Mouse (Mus musculus) kidney, postnatal 10 days (tissue): Measurements from ENCODE around the gene Rps2.

Experiments used
- DNase-seq: peaks from one replicate; pipeline ENCODE4 v3.0.0; 2021; ENCODE audit warnings: mixed read lengths

The Rps2 gene

DNA sequence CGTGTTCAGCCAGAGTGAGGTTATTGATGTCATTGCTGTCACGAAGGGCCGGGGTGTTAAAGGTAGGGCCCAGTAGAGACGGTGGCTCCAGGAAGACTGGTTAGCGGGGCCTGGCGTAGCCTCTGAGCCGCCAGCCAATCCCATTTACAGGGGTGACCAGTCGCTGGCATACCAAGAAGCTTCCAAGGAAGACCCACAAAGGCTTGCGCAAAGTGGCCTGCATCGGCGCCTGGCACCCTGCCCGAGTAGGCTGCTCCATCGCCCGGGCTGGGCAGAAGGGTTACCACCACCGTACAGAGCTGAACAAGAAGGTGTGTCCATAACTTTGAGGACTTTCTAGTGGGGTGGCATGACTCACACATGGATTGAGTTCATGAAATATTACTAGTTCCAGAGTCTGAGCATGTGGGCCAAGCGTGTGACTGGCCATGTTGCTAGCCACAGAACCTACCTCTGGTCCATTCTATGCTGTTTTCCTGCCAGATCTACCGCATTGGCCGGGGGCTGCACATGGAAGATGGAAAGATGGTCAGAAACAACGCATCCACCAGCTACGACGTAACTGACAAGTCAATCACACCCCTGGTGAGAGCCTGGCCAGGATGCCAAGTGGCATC is 15.6 kb downstream of the Rps2 start:
- peak; percentile 22 for DNase-seq

- DNase-seq = no peak
These were observed 16.6 kb downstream of the Rps2 start for GRCm38 (mm10) chr17:24734513-24734912.

GRCm38 (mm10) chr17:24735446-24735845 is 17.5 kb downstream of the Rps2 start:
- no peak for DNase-seq

DNA sequence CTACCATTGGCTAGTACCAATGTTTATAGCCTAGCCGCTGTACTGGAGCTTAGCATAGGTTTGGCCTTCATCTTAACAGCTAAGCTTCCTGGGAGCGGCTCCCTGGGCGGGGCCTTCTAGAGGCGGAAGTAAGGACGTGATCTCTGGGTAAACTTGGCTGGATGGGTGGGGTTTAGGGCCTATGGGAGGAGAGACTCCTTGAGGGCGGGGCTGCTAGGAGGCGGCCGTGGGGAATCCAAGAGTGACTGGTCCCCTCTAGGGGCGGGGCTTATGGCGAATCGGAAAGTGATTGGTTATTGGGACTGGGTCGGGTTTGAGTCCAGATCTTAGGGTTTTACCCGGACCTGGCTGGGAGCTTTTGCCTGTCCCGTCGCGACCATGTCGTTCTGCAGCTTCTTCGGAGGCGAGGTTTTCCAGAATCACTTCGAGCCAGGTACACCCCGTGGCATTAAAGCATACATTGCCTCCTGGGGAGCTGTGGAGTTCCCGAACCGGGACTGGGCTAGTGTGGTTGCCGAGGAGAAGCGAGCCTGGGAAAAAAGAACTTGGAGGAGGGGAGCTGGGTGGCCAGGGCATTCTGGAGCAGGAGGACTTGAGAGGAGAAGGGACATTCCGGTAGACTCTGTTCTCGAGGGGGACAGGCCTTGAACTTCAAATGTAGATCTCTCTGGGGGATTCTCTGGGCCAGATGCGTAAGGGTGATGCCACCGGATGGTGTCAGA is 18.6 kb downstream of the Rps2 start, which contains the start of gene Msrb1:
Gene Msrb1, plus strand, starts transcription at position 313 of the 722 bp plus-strand sequence.
- peak; percentile 97 for DNase-seq

DNA sequence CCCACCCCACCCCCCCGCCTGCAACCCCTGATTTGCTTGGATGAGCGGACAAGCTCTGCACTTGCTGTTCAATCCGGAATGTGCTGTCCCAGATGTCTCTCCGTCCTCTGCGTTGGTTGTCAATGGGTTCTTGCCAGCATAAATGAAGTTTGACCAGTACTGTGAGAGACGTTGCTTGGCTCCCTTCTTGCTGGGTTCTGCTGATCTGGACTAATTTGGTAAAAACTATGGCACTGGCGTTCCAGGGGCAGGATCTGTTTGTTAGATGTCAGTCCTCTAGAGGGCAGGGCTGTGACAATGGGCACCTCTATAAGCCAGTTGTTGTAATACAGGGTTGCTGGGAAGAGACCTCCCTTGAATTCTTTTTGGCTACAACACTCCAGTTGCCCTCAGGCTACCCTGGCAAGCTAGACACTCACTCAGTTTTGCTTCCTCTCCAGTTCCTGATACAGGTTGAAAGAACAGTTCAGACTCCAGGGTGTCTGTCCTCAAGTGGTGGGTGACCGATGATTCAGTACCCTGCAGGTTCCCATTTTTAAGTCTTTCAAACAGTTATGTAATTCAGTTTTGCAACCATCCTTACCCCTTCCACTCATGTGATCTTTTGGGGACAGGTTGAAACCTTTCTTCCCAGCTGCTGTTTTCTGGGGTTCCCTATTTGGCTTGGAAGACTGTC is 19.4 kb downstream of the Rps2 start:
- DNase-seq = no peak

DNA sequence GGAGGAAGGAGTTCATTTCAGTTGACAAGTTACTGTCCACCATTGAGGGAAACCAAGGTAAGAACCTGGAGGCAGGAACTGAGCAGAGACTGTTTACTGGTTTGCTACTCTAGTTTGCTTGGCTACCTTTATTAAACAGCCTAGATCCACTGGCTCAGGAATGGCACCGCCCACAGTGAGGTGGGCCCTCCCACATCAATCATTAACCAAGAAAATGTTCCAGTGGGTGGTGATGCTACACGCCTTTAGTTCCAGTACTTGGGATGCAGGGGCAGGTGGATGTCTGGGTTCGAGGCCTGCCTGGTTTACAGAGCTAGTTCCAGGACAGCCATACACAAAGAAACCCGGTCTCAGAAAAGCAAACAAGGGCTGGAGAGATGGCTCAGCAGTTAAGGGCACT is 20.3 kb downstream of the Rps2 start:
- peak; percentile 57 for DNase-seq

DNA sequence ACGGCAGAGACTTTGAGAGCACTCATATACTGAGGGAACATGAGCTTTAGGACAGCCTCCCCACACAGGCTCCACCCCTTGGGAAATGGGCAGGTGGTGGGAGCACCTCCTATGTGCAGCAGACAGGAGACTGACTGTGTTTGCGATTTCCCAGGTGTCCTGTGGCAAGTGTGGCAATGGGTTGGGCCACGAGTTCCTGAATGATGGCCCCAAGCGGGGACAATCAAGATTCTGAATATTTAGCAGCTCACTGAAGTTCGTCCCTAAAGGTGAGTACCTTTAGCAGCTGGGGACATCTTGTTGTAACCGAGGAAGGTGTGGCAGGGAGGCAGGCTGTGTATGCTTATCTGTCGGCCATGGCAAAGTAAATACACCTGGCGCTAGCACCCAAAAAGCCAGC is 22.0 kb downstream of the Rps2 start:
- DNase-seq = no peak

- DNase-seq = peak; percentile 7
These were observed 24.4 kb downstream of the Rps2 start for GRCm38 (mm10) chr17:24742307-24742706.

GRCm38 (mm10) chr17:24743896-24744295 is 26.0 kb downstream of the Rps2 start:
- DNase-seq = peak; percentile 5

GRCm38 (mm10) chr17:24744381-24744780 is 26.5 kb downstream of the Rps2 start:
- DNase-seq = no peak

- DNase-seq = peak; percentile 92
These were observed 27.9 kb downstream of the Rps2 start for GRCm38 (mm10) chr17:24745526-24746497.

DNA sequence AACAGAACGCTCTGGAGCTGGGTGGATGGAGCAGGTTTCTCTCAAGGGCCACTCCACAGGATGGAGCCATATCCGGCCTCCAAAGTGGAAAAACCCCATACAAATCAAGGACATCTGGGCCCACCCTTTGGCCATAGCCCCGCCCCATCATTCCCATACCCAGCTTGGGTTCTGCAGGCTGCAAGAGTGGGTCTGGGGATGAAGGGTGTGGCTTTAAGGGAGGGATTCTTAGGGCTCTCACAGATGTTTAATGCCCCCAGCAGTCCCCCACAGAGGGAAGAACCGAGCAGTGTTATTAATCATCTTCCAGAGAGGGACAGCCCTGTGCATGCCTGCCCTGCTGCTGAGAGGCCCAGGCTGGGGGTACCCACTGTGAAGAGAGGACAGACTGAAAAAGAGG is 29.1 kb downstream of the Rps2 start:
- DNase-seq = no peak

GRCm38 (mm10) chr17:24751528-24751927 is 33.6 kb downstream of the Rps2 start:
- no peak for DNase-seq

DNA sequence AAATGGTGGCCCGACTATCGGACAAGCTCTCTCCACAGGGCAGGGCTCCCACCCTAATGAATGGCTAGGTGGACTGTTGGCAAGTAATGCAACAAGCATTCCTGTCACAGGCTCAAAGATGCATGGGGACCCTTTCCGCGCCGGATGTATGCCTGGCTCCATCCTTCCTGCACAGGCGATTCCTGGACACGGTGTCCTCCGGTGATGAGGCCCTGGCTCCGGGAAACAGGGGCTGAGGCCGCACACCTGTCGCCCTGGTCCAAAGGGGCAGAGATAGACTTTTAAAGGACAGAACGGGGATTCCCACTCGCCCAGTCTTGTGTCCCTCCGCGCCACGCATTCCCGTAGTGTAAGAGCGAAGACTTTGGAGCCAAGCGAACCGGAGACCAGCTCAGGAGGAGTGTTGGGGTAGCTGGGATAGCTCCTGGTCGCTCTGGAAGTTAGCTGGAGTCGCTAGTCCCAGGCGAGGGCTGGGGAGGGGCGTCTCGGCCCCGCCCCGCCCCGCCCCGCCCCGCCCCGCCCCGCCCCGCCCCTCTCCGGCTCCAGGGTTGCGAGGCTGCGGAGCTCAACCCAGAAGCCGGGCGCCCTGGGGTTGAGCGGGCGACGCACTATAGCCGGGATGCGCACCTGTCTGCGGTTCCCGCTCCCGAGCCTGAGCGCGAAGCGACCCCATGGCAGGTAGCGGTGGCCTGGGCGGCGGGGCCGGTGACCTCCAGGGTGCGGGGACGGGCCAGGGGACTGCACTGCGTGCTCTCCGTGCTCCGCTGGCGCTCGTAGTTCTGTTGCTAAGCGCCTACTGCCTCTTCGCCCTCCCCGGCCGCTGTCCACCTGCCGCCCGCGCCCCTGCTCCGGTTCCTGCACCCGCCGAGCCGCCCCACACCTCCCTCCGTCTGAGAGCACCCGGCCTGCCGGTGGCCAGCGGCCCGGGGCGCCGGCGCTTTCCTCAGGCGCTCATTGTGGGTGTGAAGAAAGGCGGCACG is 34.8 kb downstream of the Rps2 start, which contains the start of gene Hs3st6:
Gene Hs3st6, plus strand, starts transcription at position 574 of the 980 bp plus-strand sequence.
- DNase-seq = peak; percentile 58

- no peak for DNase-seq
These were observed 39.5 kb downstream of the Rps2 start for GRCm38 (mm10) chr17:24757394-24757793.

DNA sequence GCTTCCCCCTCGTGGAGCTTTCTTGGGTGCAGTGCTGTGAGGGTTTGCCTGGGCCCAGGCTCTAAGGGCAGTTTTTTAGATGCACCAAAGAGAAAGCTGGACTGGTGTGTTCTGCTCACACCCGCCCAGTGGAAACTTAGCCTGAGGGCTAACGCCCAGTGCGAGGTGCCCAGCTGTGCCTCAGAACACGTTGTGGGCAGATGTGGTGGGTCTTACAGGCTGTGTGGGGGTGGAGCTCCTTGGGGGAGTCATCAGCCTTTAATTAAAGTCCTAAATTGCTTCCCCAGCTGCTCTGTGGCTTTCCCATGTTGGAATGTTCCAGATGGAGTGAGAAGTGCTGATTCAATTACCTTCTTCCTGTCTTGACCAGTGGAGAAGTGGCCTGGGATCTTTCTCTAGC is 43.2 kb downstream of the Rps2 start:
- DNase-seq = peak; percentile 33

- DNase-seq = no peak
These were observed 47.3 kb downstream of the Rps2 start for GRCm38 (mm10) chr17:24765016-24765905.

DNA sequence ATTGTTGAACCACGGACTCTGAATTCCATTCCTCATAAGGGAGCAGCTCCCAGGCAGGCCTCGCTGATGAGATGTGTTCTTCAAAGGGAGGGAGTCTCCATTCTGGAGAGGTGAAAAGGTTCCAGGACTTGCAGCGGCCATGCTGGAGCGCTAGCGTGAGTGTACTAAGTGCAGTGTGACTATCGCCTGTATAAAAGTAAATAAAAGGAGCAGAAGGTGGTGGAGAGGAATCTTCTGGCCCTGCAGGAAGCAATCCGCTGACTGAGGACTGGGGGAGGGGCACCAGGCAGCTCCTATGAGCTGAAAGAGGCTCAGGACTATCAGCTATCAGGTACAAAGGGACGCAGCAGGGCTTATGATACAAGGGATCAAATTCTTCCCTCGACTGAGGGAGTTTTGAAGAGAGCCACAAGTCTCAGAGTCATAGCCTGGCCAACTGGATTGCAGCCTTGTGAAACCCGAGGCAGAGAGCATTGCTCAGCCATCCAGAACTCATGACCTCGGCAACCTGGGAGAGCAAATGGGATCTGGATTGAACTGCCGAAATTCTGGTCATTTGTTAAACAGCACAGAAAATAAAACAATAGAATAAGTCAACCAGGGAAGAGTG is 48.5 kb downstream of the Rps2 start:
- DNase-seq = peak; percentile 34

GRCm38 (mm10) chr17:24769146-24769545 is 51.2 kb downstream of the Rps2 start:
- no peak for DNase-seq
